Mouse (Mus musculus): ENCODE data around the gene Siah3. TPM values are rescaled to one million over a fixed set of nuclear protein-coding genes. Genes with fewer than 3 reads are reported as not detected.
"Not testable (repeated sequence)": the region's sequence is repeated elsewhere in the genome, so short reads cannot be mapped to it uniquely, and the experiment has no call there.

Gene Siah3
- polyA plus RNA-seq, 1 experiment from 2014 or later = 0.33 TPM

DNA sequence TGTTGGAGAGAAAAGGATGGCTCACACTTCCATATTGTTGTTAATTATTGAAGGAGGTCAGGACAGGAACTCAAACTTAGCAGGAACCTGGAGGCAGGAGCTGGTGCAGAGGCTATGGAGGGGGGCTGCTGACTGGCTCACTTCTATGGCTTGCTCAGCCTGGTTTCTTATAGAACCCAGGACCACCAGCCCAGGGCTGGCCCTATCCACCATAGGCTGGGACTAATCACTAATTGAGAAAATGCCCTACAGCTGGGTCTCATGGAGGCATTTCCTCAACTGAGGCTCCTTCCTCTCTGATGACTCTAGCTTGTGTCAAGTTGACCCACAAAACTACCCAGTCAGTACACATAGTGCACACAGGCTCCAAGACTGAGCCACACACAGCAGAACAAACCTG lies 9.5 kb upstream of the Siah3 start:
- H3K4me3 ChIP-seq; H3K27me3 ChIP-seq (ENCODE audit: low read depth, poor library complexity, severe bottlenecking); H3K36me3 ChIP-seq; H3K27ac ChIP-seq (replicated peaks); DNase-seq (ENCODE audit: low spot score); H3K9me3 ChIP-seq (replicated peaks): not testable (repeated sequence)
- peaks cover 15% of the 10 kb centered on the region for H3K4me1 ChIP-seq

- Histone ChIP-seq H3K9me3 (replicated peaks) (no peaks in the 10 kb centered on the region), H3K4me1 (peaks cover 42% of the 10 kb centered on the region), H3K4me3 (no peak overlapping the region), H3K27ac (replicated peaks) (no peak overlapping the region), H3K36me3 (no peaks in the 10 kb centered on the region), H3K27me3 (ENCODE audit: low read depth, poor library complexity, severe bottlenecking) (peaks cover 43% of the 10 kb centered on the region)
- DNase-seq (ENCODE audit: low spot score) = no peak
- 75% methylated on average over 4 of the region's 4 CpGs for WGBS
Measured at GRCm38 (mm10) chr14:75453906-75454305, 1.9 kb upstream of the Siah3 start.

- Histone ChIP-seq H3K4me1 (peaks cover 45% of the 10 kb centered on the region), H3K27me3 (ENCODE audit: low read depth, poor library complexity, severe bottlenecking) (peaks cover 51% of the 10 kb centered on the region), H3K27ac (replicated peaks) (no peak overlapping the region), H3K36me3 (no peaks in the 10 kb centered on the region), H3K9me3 (replicated peaks) (no peaks in the 10 kb centered on the region), H3K4me3 (no peak overlapping the region)
- 11% methylated on average over 4 of the region's 4 CpGs for WGBS
- DNase-seq (ENCODE audit: low spot score) = peak; percentile 20
Measured at GRCm38 (mm10) chr14:75454716-75455115, 1.1 kb upstream of the Siah3 start.

DNA sequence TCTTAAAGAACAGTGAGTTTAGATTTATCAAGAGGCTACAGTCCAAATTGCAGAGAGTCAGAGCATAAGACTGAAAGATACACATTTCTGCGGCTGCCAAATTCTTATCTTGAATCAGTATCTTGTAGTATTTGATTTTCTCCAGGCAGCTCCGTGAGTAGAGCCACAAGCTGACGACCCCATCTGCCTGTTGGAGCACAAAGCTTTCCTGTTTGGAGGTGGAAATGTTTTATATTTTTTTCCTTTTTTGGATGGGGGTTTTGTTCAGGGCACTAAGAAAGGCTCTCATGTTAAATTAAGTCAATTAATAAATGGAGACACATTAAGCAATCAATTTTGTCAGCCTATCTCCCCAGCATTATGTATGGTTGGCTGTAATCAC lies 430 bp upstream of the Siah3 start:
- no peak for DNase-seq (ENCODE audit: low spot score)
- no peak overlapping the region for H3K27ac ChIP-seq (replicated peaks)
- 50% methylated on average over 3 of the region's 3 CpGs for WGBS
- H3K4me1 ChIP-seq = peaks cover 51% of the 10 kb centered on the region
- H3K9me3 ChIP-seq (replicated peaks) = no peaks in the 10 kb centered on the region
- H3K4me3 ChIP-seq = peak overlapping the region; percentile 60
- no peaks in the 10 kb centered on the region for H3K36me3 ChIP-seq
- H3K27me3 ChIP-seq (ENCODE audit: low read depth, poor library complexity, severe bottlenecking) = peaks cover 57% of the 10 kb centered on the region

DNA sequence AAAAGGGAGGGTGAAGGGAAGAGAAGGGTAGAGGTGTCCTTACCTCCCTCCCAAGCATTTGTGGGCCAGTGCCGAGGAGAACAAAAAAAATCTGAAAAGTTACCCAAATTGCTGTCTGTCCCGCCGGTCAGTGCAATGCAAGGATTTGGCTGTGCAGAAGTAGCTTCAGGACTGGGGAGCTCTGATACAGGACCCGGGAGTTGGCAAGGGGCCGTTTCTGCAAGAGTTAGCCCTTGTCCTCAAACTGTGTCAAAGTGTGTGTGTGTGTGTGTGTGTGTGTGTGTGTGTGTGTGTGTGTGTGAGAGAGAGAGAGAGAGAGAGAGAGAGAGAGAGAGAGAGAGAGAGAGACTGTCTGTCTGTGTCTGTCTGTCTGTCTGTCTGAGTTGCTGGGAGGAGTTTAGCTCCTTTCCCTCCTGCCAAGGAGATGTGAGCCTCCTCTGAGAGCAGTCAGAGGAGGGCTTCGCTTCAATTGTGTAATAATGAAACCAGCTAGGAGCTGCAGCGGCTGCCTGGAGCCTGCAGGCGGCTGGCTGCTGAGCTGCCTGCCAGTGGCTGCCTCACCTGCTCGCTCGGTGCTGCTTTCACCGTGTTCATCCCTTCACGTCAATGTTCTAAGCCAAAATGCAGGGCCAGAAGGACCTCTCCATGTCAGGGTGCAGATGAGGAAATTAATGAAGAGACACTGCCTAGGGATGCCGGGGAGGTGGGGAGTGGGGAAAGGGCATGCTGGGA lies 873 bp downstream of the Siah3 start:
- H3K4me1 ChIP-seq = peaks cover 54% of the 10 kb centered on the region
- H3K27ac ChIP-seq (replicated peaks) = peak overlapping the region; percentile 63
- 4% methylated on average over 13 of the region's 13 CpGs for WGBS
- H3K4me3 ChIP-seq = peak overlapping the region; percentile 60
- no peaks in the 10 kb centered on the region for H3K36me3 ChIP-seq
- H3K27me3 ChIP-seq (ENCODE audit: low read depth, poor library complexity, severe bottlenecking) = peaks cover 62% of the 10 kb centered on the region
- DNase-seq (ENCODE audit: low spot score) = peak; percentile 57
- no peaks in the 10 kb centered on the region for H3K9me3 ChIP-seq (replicated peaks)

- Histone ChIP-seq H3K36me3 (no peaks in the 10 kb centered on the region), H3K27ac (replicated peaks) (peak overlapping the region; percentile 63), H3K27me3 (ENCODE audit: low read depth, poor library complexity, severe bottlenecking) (peaks cover 62% of the 10 kb centered on the region), H3K4me3 (peak overlapping the region; percentile 60), H3K4me1 (peaks cover 54% of the 10 kb centered on the region), H3K9me3 (replicated peaks) (0 out of 2 replicates have a peak, but pooled peaks cover 4% of the 10 kb centered on the region)
- WGBS = 33% methylated on average over 8 of the region's 8 CpGs
- no peak for DNase-seq (ENCODE audit: low spot score)
Measured at GRCm38 (mm10) chr14:75457221-75457600, 1.4 kb downstream of the Siah3 start.

DNA sequence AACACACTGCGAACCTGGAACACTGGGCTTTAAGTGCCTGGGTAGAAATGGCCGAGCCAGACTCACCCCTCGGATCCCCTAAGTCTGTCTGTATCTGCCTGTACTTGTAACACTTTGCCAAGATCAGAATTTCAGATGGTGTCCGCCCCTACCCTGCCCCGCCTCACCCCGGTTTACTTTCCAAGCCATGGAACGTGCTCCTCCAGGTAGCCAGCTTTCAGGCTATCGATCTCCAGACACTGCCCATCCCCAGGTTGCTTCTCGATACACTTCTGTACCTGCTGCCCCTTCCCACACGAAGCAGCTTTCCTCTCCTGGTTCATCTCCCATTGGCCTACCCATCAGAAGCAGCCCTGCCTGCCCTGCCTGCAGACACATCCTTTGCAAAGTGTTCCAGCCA lies 3.6 kb downstream of the Siah3 start:
- Histone ChIP-seq H3K9me3 (replicated peaks) (0 out of 2 replicates have a peak, but pooled peaks cover 7% of the 10 kb centered on the region), H3K27ac (replicated peaks) (peak overlapping the region; percentile 55), H3K4me3 (no peak overlapping the region), H3K36me3 (no peaks in the 10 kb centered on the region), H3K27me3 (ENCODE audit: low read depth, poor library complexity, severe bottlenecking) (peaks cover 62% of the 10 kb centered on the region), H3K4me1 (peaks cover 44% of the 10 kb centered on the region)
- 85% methylated on average over 10 of the region's 10 CpGs for WGBS
- DNase-seq (ENCODE audit: low spot score) = no peak

GRCm38 (mm10) chr14:75459991-75460390 lies 4.2 kb downstream of the Siah3 start:
- 54% methylated on average over 3 of the region's 3 CpGs for WGBS
- Histone ChIP-seq H3K4me3 (no peak overlapping the region), H3K27me3 (ENCODE audit: low read depth, poor library complexity, severe bottlenecking) (peaks cover 57% of the 10 kb centered on the region), H3K27ac (replicated peaks) (no peak overlapping the region), H3K4me1 (peaks cover 38% of the 10 kb centered on the region), H3K36me3 (no peaks in the 10 kb centered on the region), H3K9me3 (replicated peaks) (0 out of 2 replicates have a peak, but pooled peaks cover 7% of the 10 kb centered on the region)
- no peak for DNase-seq (ENCODE audit: low spot score)

GRCm38 (mm10) chr14:75460436-75460835 lies 4.7 kb downstream of the Siah3 start:
- H3K36me3 ChIP-seq = no peaks in the 10 kb centered on the region
- WGBS = 43% methylated on average over 3 of the region's 3 CpGs
- H3K4me1 ChIP-seq = peaks cover 35% of the 10 kb centered on the region
- H3K4me3 ChIP-seq = no peak overlapping the region
- H3K27me3 ChIP-seq (ENCODE audit: low read depth, poor library complexity, severe bottlenecking) = peaks cover 53% of the 10 kb centered on the region
- no peak for DNase-seq (ENCODE audit: low spot score)
- no peak overlapping the region for H3K27ac ChIP-seq (replicated peaks)
- H3K9me3 ChIP-seq (replicated peaks) = 0 out of 2 replicates have a peak, but pooled peaks cover 7% of the 10 kb centered on the region

DNA sequence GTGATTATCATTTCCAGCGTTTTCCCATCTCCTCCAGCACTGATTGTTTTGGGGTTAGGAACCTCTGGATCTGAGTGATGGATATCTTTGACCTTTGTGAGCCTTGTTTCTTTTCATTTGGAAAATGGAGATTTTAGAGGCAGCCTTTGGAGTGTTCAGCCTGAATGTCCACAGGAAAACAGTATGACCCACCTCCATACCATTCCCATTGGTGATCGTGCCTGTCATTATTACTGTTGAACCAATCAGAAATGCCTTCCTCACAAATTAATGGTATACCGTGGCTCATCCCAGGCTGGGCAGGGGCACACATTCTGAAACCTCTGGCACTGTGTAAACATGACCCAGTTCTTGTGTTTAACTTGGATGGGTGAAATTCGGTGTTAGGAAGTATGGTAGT lies 6.0 kb downstream of the Siah3 start:
- H3K9me3 ChIP-seq (replicated peaks) = 0 out of 2 replicates have a peak, but pooled peaks cover 7% of the 10 kb centered on the region
- H3K4me1 ChIP-seq = peaks cover 22% of the 10 kb centered on the region
- no peak overlapping the region for H3K4me3 ChIP-seq
- 86% methylated on average over 4 of the region's 4 CpGs for WGBS
- no peaks in the 10 kb centered on the region for H3K36me3 ChIP-seq
- H3K27ac ChIP-seq (replicated peaks) = no peak overlapping the region
- no peak for DNase-seq (ENCODE audit: low spot score)
- H3K27me3 ChIP-seq (ENCODE audit: low read depth, poor library complexity, severe bottlenecking) = peaks cover 41% of the 10 kb centered on the region

DNA sequence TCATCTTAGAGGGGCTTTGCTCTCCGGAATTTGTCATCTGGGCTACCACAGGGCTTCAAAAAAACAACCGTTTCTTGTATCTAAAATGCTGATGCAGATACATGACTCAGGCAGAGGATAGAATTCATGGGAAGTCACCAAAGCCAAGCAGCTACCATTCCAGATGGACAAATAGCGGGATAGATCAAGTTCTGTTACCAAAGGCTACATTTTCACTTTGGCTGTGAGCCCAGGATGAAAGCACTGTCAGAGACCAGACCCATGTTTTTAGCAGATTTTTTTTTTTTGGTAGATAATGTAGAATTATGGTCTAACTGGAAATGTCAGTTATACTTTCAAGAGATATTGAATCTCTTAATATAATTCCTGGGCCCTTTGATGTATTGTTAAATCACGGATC lies 7.4 kb downstream of the Siah3 start:
- Histone ChIP-seq H3K27ac (replicated peaks) (no peak overlapping the region), H3K4me1 (peaks cover 13% of the 10 kb centered on the region), H3K9me3 (replicated peaks) (0 out of 2 replicates have a peak, but pooled peaks cover 7% of the 10 kb centered on the region), H3K36me3 (no peaks in the 10 kb centered on the region), H3K27me3 (ENCODE audit: low read depth, poor library complexity, severe bottlenecking) (peaks cover 27% of the 10 kb centered on the region), H3K4me3 (no peak overlapping the region)
- WGBS = 88% methylated on average over 4 of the region's 4 CpGs
- no peak for DNase-seq (ENCODE audit: low spot score)

DNA sequence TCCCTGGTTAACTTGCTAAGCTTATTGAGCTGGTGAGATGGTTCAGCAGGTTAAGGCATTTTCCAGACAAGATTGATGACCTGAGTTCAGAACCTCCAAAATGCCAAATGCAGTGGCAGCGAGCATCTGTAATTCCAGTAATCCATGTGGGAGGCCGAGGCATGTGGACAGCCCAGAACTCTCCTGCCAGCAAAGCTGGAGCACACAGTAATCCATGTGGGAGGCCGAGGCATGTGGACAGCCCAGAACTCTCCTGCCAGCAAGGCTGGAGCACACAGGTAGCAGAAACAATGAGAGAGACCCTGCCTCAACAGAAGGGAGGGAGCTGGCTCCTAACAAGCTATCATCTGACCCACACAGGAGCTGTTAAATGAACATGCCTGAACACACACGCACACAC lies 13.2 kb downstream of the Siah3 start:
- no peaks in the 10 kb centered on the region for H3K36me3 ChIP-seq
- peaks cover 11% of the 10 kb centered on the region for H3K4me1 ChIP-seq
- no peaks in the 10 kb centered on the region for H3K9me3 ChIP-seq (replicated peaks)
- DNase-seq (ENCODE audit: low spot score) = no peak
- WGBS = 80% methylated on average over 4 of the region's 4 CpGs
- H3K4me3 ChIP-seq = no peak overlapping the region
- no peak overlapping the region for H3K27ac ChIP-seq (replicated peaks)
- H3K27me3 ChIP-seq (ENCODE audit: low read depth, poor library complexity, severe bottlenecking) = no peaks in the 10 kb centered on the region

- DNase-seq (ENCODE audit: low spot score) = no peak
- Histone ChIP-seq H3K4me3 (no peak overlapping the region), H3K9me3 (replicated peaks) (no peaks in the 10 kb centered on the region), H3K27me3 (ENCODE audit: low read depth, poor library complexity, severe bottlenecking) (no peaks in the 10 kb centered on the region), H3K4me1 (peaks cover 14% of the 10 kb centered on the region), H3K27ac (replicated peaks) (peak overlapping the region; percentile 49; the same call in 1 of the 2 replicates), H3K36me3 (no peaks in the 10 kb centered on the region)
- 74% methylated on average over 9 of the region's 9 CpGs for WGBS
Measured at GRCm38 (mm10) chr14:75473061-75473930, 17.5 kb downstream of the Siah3 start.
